Mouse (Mus musculus): ENCODE data around the gene Mylip. TPM values are rescaled to one million over a fixed set of nuclear protein-coding genes. Genes with fewer than 3 reads are reported as not detected.

The Mylip gene
- total RNA-seq, 4 experiments from 2014 or later: 11.4 to 21.1 (median 15.7) TPM

- DNase-seq (ENCODE audit: low spot score in 2 of 2): no peak
Observed at GRCm38 (mm10) chr13:45423905-45424304, 34.4 kb downstream of the Mylip start.

- DNase-seq (ENCODE audit: low spot score in 2 of 2): no peak
Observed at GRCm38 (mm10) chr13:45429239-45429638, 39.7 kb downstream of the Mylip start.

GRCm38 (mm10) chr13:45437134-45437533 lies 47.6 kb downstream of the Mylip start:
- peak in 1 of 2 experiments; percentile 57 for DNase-seq (ENCODE audit: low spot score in 2 of 2)

- DNase-seq (ENCODE audit: low spot score in 2 of 2): no peak
Observed at GRCm38 (mm10) chr13:45438853-45439252, 49.3 kb downstream of the Mylip start.

GRCm38 (mm10) chr13:45440226-45440625 lies 50.7 kb downstream of the Mylip start:
- DNase-seq (ENCODE audit: low spot score in 2 of 2): no peak

GRCm38 (mm10) chr13:45442451-45442850 lies 52.9 kb downstream of the Mylip start:
- DNase-seq (ENCODE audit: low spot score in 2 of 2): no peak

GRCm38 (mm10) chr13:45442918-45443535 lies 53.5 kb downstream of the Mylip start:
- no peak for DNase-seq (ENCODE audit: low spot score in 2 of 2)

- no peak for DNase-seq (ENCODE audit: low spot score in 2 of 2)
Observed at GRCm38 (mm10) chr13:45444220-45444619, 54.7 kb downstream of the Mylip start.

- no peak for DNase-seq (ENCODE audit: low spot score in 2 of 2)
Observed at GRCm38 (mm10) chr13:45444652-45445051, 55.1 kb downstream of the Mylip start.

- DNase-seq (ENCODE audit: low spot score in 2 of 2): no peak
Observed at GRCm38 (mm10) chr13:45446636-45447035, 57.1 kb downstream of the Mylip start.

GRCm38 (mm10) chr13:45452437-45452836 lies 62.9 kb downstream of the Mylip start:
- DNase-seq (ENCODE audit: low spot score in 2 of 2): no peak

- DNase-seq (ENCODE audit: low spot score in 2 of 2): no peak
Observed at GRCm38 (mm10) chr13:45453033-45453432, 63.5 kb downstream of the Mylip start.

GRCm38 (mm10) chr13:45454044-45454443 lies 64.5 kb downstream of the Mylip start:
- no peak for DNase-seq (ENCODE audit: low spot score in 2 of 2)

GRCm38 (mm10) chr13:45454641-45455040 lies 65.1 kb downstream of the Mylip start:
- DNase-seq (ENCODE audit: low spot score in 2 of 2): no peak

GRCm38 (mm10) chr13:45455108-45455861 lies 65.7 kb downstream of the Mylip start:
- no peak for DNase-seq (ENCODE audit: low spot score in 2 of 2)

GRCm38 (mm10) chr13:45455862-45456192 lies 66.3 kb downstream of the Mylip start:
- no peak for DNase-seq (ENCODE audit: low spot score in 2 of 2)

GRCm38 (mm10) chr13:45457459-45457858 lies 67.9 kb downstream of the Mylip start:
- DNase-seq (ENCODE audit: low spot score in 2 of 2): no peak

- DNase-seq (ENCODE audit: low spot score in 2 of 2): no peak
Observed at GRCm38 (mm10) chr13:45460177-45460576, 70.6 kb downstream of the Mylip start.

- DNase-seq (ENCODE audit: low spot score in 2 of 2): no peak
Observed at GRCm38 (mm10) chr13:45461370-45461958, 71.9 kb downstream of the Mylip start.
